8 mouse cellular contexts compared by ENCODE assay signal in genomic region chr5:147733682-147734081, GRCm38 (mm10). TPM values are rescaled to one million over a fixed set of nuclear protein-coding genes. Genes with fewer than 3 reads are reported as not detected.
DNase-seq lines count a peak whose midpoint lies in the region; ATAC-seq and TF ChIP-seq lines count a peak whose summit lies in the region.
"Had no signal": no experiment of that assay in that cellular context is flagged by ENCODE, and none has a peak within 500 bp of the region (broad histone marks: within the 10 kb centered on the region; RNA-seq: fewer than 3 reads in every experiment).

No protein-coding gene starts in this region.

- TF ChIP-seq CTCF in C2C12 (IDR thresholded peaks at IDR 0.05; ENCODE audit: control insufficient read depth, insufficient read depth, insufficient read length), result peak; percentile 6
- peak; percentile 56 to 73 (median 70) for TF ChIP-seq CTCF in MEL (IDR thresholded peaks at IDR 0.05 in 2 of 3, conservative IDR thresholded peaks at IDR 0.05 in 1 of 3; ENCODE audit: control insufficient read depth in 1 of 3, insufficient read depth in 1 of 3, low read depth in 2 of 3, low read length in 3 of 3, poor library complexity in 1 of 3, severe bottlenecking in 1 of 3)
- peak; percentile 68 for TF ChIP-seq CTCF in liver, postnatal 0 days (IDR thresholded peaks at IDR 0.05; ENCODE audit: low read depth)

- H3ac ChIP-seq in C2C12 (ENCODE audit: control insufficient read depth, insufficient read length, low read depth), result no peak overlapping the region

- no peak for TF ChIP-seq POLR2A in MEL (IDR thresholded peaks at IDR 0.05; ENCODE audit: control insufficient read depth in 1 of 2, insufficient read depth in 1 of 2, low read depth in 1 of 2, low read length in 2 of 2, poor library complexity in 1 of 2)

- H3K9me3 ChIP-seq in MEL (replicated peaks; ENCODE audit: insufficient read depth, low read length), result no peaks in the 10 kb centered on the region
- H3K9me3 ChIP-seq in liver, postnatal 0 days (ENCODE audit: low read length), result no peaks in the 10 kb centered on the region
- no peaks in the 10 kb centered on the region for H3K9me3 ChIP-seq in neural tube, embryonic 15.5 days (replicated peaks)

- H3K27me3 ChIP-seq in C2C12 (ENCODE audit: control insufficient read depth, insufficient read depth, insufficient read length) (no peaks in the 10 kb centered on the region), MEL (ENCODE audit: control insufficient read depth in 1 of 2, insufficient read depth in 2 of 2, low read length in 2 of 2) (no peaks in the 10 kb centered on the region)
- H3K27me3 ChIP-seq in liver, postnatal 0 days (ENCODE audit: insufficient read depth, low read length), result peaks cover under 1% of the 10 kb centered on the region; the same call in 1 of the 2 replicates
- peaks cover 27% of the 10 kb centered on the region for H3K27me3 ChIP-seq in neural tube, embryonic 15.5 days (replicated peaks)

- no peak overlapping the region for H3K4me2 ChIP-seq in liver, postnatal 0 days (ENCODE audit: low read depth, low read length)
- no peak overlapping the region for H3K4me2 ChIP-seq in neural tube, embryonic 15.5 days

- H3K79me2 ChIP-seq in C2C12 (ENCODE audit: control insufficient read depth, insufficient read depth) (no peaks in the 10 kb centered on the region), MEL (ENCODE audit: control insufficient read depth, insufficient read depth, low read length, poor library complexity) (no peaks in the 10 kb centered on the region)

- no peaks in the 10 kb centered on the region for H3K4me1 ChIP-seq in MEL (ENCODE audit: control insufficient read depth in 1 of 2, insufficient read depth in 2 of 2, low read length in 2 of 2)
- H3K4me1 ChIP-seq in liver, postnatal 0 days (ENCODE audit: insufficient read depth), result no peaks in the 10 kb centered on the region
- H3K4me1 ChIP-seq in neural tube, embryonic 15.5 days, result no peaks in the 10 kb centered on the region

- H3K36me3 ChIP-seq in C2C12 (ENCODE audit: control insufficient read depth, insufficient read depth), result no peaks in the 10 kb centered on the region
- no peaks in the 10 kb centered on the region for H3K36me3 ChIP-seq in MEL (ENCODE audit: control insufficient read depth in 1 of 2, insufficient read depth in 2 of 2, low read length in 2 of 2)
- H3K36me3 ChIP-seq in liver, postnatal 0 days (replicated peaks; ENCODE audit: insufficient read depth, low read length), result no peaks in the 10 kb centered on the region
- H3K36me3 ChIP-seq in neural tube, embryonic 15.5 days, result no peaks in the 10 kb centered on the region

- peak; percentile 63 for TF ChIP-seq RAD21 in MEL (IDR thresholded peaks at IDR 0.05; ENCODE audit: low read depth, low read length)

- no peak overlapping the region for H3K4me3 ChIP-seq in C2C12 (ENCODE audit: insufficient read depth, poor library complexity, severe bottlenecking)
- H3K4me3 ChIP-seq in MEL (ENCODE audit: control insufficient read depth in 1 of 2, insufficient read depth in 1 of 2, low read depth in 2 of 2, low read length in 2 of 2), result no peak overlapping the region
- H3K4me3 ChIP-seq in liver, postnatal 0 days (ENCODE audit: low read depth, low read length), result no peak overlapping the region
- H3K4me3 ChIP-seq in neural tube, embryonic 15.5 days (replicated peaks), result no peak overlapping the region

- 86% methylated on average over 1 of the region's 1 CpGs for WGBS in liver, postnatal 0 days (ENCODE audit: insufficient replicate concordance)
- 100% methylated on average over 1 of the region's 1 CpGs for WGBS in neural tube, embryonic 15.5 days

- no peak overlapping the region for H3K9ac ChIP-seq in MEL (ENCODE audit: control insufficient read depth, low read depth, low read length, poor library complexity, severe bottlenecking)
- no peak overlapping the region for H3K9ac ChIP-seq in liver, postnatal 0 days (replicated peaks)
- H3K9ac ChIP-seq in neural tube, embryonic 15.5 days (replicated peaks), result no peak overlapping the region

- TF ChIP-seq EP300 in MEL (IDR thresholded peaks at IDR 0.05; ENCODE audit: low read depth in 1 of 2, low read length in 2 of 2), result no peak
- TF ChIP-seq EP300 in liver, postnatal 0 days (IDR thresholded peaks at IDR 0.05; ENCODE audit: low read depth), result no peak

- H3K79me3 ChIP-seq in C2C12 (ENCODE audit: low read depth), result no peaks in the 10 kb centered on the region

- peak; percentile 45 for DNase-seq in kidney, postnatal 10 days
- no peak for DNase-seq in kidney, adult 11 months
- DNase-seq in MEL (ENCODE audit: low read depth, low spot score), result peak; percentile 61
- peak; percentile 35 for DNase-seq in liver, postnatal 0 days
- DNase-seq in layer of hippocampus, postnatal 36 days, result no peak
- DNase-seq: heart, postnatal 36 days had no signal

- no peak overlapping the region for H3K27ac ChIP-seq in MEL (ENCODE audit: control insufficient read depth, low read depth, low read length)
- H3K27ac ChIP-seq in liver, postnatal 0 days (ENCODE audit: low read depth), result no peak overlapping the region
- H3K27ac ChIP-seq in neural tube, embryonic 15.5 days (replicated peaks), result no peak overlapping the region

- ATAC-seq in liver, postnatal 0 days, result no peak
- no peak for ATAC-seq in neural tube, embryonic 15.5 days (ENCODE audit: low FRiP score)

TF ChIP-seq in C2C12, 6 proteins besides CTCF, POLR2A, EP300 and RAD21:
- TF ChIP-seq MYOG (IDR thresholded peaks at IDR 0.05; ENCODE audit: control insufficient read depth, extremely low read depth, insufficient read length), result no peak
- TF ChIP-seq MAX (IDR thresholded peaks at IDR 0.05), result no peak
- TF ChIP-seq FOSL1 (IDR thresholded peaks at IDR 0.05; ENCODE audit: insufficient read depth, low read length, poor library complexity, severe bottlenecking), result no peak
- no peak for TF ChIP-seq USF1 (IDR thresholded peaks at IDR 0.05; ENCODE audit: low read depth)
- TF ChIP-seq CEBPB (IDR thresholded peaks at IDR 0.05; ENCODE audit: low read depth), result no peak
- no peak for TF ChIP-seq MYOD1 (IDR thresholded peaks at IDR 0.05; ENCODE audit: control insufficient read depth, insufficient read length, low read depth)

TF ChIP-seq in MEL, 35 proteins besides CTCF, POLR2A, EP300 and RAD21:
- TF ChIP-seq UBTF (IDR thresholded peaks at IDR 0.05; ENCODE audit: borderline replicate concordance, insufficient read depth, low read depth, low read length), result no peak
- 0 out of 2 replicates have a peak, but pooled peaks have one; percentile 23 for TF ChIP-seq MYC (IDR thresholded peaks at IDR 0.05; ENCODE audit: low read depth, low read length)
- TF ChIP-seq ZC3H11A (IDR thresholded peaks at IDR 0.05; ENCODE audit: low read depth, low read length), result peak; percentile 73
- no peak for TF ChIP-seq ETS1 (IDR thresholded peaks at IDR 0.05; ENCODE audit: low read depth, low read length)
- no peak for TF ChIP-seq ZKSCAN1 (IDR thresholded peaks at IDR 0.05; ENCODE audit: low read depth, low read length)
- no peak for TF ChIP-seq USF1 (IDR thresholded peaks at IDR 0.05; ENCODE audit: low read depth, low read length)
- TF ChIP-seq MXI1 (IDR thresholded peaks at IDR 0.05; ENCODE audit: low read depth, low read length), result no peak
- no peak for TF ChIP-seq RCOR1 (IDR thresholded peaks at IDR 0.05; ENCODE audit: low read depth, low read length)
- TF ChIP-seq SIN3A (IDR thresholded peaks at IDR 0.05; ENCODE audit: low read length), result no peak
- TF ChIP-seq MEF2A (IDR thresholded peaks at IDR 0.05; ENCODE audit: extremely low read depth, insufficient replicate concordance, low read depth, low read length, poor library complexity, severe bottlenecking), result no peak
- TF ChIP-seq NRF1 (IDR thresholded peaks at IDR 0.05; ENCODE audit: insufficient read depth, low read depth, low read length, poor library complexity, severe bottlenecking), result no peak
- TF ChIP-seq GATA1 (IDR thresholded peaks at IDR 0.05; ENCODE audit: low read depth, low read length), result no peak
- TF ChIP-seq ZNF384 (IDR thresholded peaks at IDR 0.05; ENCODE audit: low read depth, low read length), result no peak
- TF ChIP-seq E2F4 (IDR thresholded peaks at IDR 0.05; ENCODE audit: borderline replicate concordance, low read depth, low read length), result no peak
- no peak for TF ChIP-seq CHD2 (IDR thresholded peaks at IDR 0.05; ENCODE audit: low read length)
- peak; percentile 66 for TF ChIP-seq SMC3 (IDR thresholded peaks at IDR 0.05; ENCODE audit: low read depth, low read length)
- no peak for TF ChIP-seq ELF1 (IDR thresholded peaks at IDR 0.05; ENCODE audit: low read depth, low read length)
- no peak for TF ChIP-seq NELFE (IDR thresholded peaks at IDR 0.05; ENCODE audit: low read depth, low read length)
- TF ChIP-seq MAZ (IDR thresholded peaks at IDR 0.05; ENCODE audit: low read depth, low read length), result no peak
- no peak for TF ChIP-seq MAFK (IDR thresholded peaks at IDR 0.05; ENCODE audit: borderline replicate concordance, low read depth, low read length)
- no peak for TF ChIP-seq GABPA (IDR thresholded peaks at IDR 0.05; ENCODE audit: low read depth, low read length)
- TF ChIP-seq KAT2A (conservative IDR thresholded peaks at IDR 0.05; ENCODE audit: low read depth, low read length), result no peak
- TF ChIP-seq MAX (IDR thresholded peaks at IDR 0.05; ENCODE audit: low read length), result no peak
- no peak for TF ChIP-seq POLR2AphosphoS2 (IDR thresholded peaks at IDR 0.05; ENCODE audit: low read length)

RNA-seq across cellular contexts. Expression of gene Flt1, which starts 7.9 kb away (rescaled TPM):
- 2.1 TPM for polyA plus RNA-seq in C2C12 (2012; fragmentation: generic; extraction: Trizol)
- 0.08 TPM in 1 of 2 replicates, not detected in the other for total RNA-seq in MEL (2012; rRNA removed)
- under 1 TPM in 1 of 2 experiments, not detected in 1; 0.03 TPM for polyA plus RNA-seq in MEL (2012; ENCODE audit: insufficient read depth in 1 of 2, insufficient read length in 2 of 2, low read depth in 1 of 2, low replicate concordance in 2 of 2, missing spikeins in 1 of 2)
- 2.3 and 2.8 TPM in 2 replicates for polyA plus RNA-seq in liver, postnatal 0 days (2015; fragmentation: Nextera tagmentation; extraction: Ambion mirVana)
- total RNA-seq in layer of hippocampus, postnatal 36 days (2021), result 10 to 100 TPM; 34.2 to 40.2 TPM
- 14.7 and 14.8 TPM in 2 replicates for polyA plus RNA-seq in neural tube, embryonic 15.5 days (2015; fragmentation: Nextera tagmentation; extraction: Ambion mirVana)

Comparison
In these comparisons a context has a peak if more than half of its experiments do, and no peak if none do; other contexts are left out.
1. DNase-seq: peak in kidney, postnatal 10 days (single experiment), MEL (single experiment) and liver, postnatal 0 days (single experiment); none in kidney, adult 11 months (single experiment) and layer of hippocampus, postnatal 36 days (0 of 2).
2. CTCF ChIP-seq: peak in every context shown above with its lines; median percentile 70 in MEL; 68 in liver, postnatal 0 days; 6 in C2C12.